In the genomic region with DNA sequence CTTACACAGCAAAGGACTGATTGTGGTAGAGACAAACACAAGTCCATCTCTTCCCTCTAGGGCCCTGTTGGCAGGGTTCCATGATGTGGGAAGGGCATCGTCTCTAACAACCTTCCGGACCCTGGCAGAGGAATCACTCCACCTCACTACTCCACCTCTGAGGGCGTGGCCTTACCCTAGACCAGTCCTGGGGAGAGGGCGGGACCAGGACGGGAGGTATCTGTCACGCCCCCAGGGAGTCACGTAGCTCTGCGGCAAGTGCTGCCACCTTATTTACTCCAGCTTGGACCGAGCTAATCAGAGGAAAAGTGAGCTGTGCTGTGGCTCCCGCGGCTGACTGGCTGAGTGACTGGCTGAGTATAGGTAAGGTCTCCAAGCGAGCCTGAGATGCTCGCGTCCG, we compare ENCODE assay signal across 8 mouse cellular contexts. TPM values are rescaled to one million over a fixed set of nuclear protein-coding genes. Genes with fewer than 3 reads are reported as not detected.
DNase-seq lines count a peak whose midpoint lies in the region; ATAC-seq lines count a peak whose summit lies in the region.

Aldoc (plus strand) TSS at position 109 of the 400 bp plus-strand sequence.

- H3K27me3 ChIP-seq in embryonic facial prominence, embryonic 12.5 days, result no peaks in the 10 kb centered on the region
- H3K27me3 ChIP-seq in kidney, embryonic 14.5 days (ENCODE audit: control insufficient read depth, insufficient read depth, low read length), result no peaks in the 10 kb centered on the region
- no peaks in the 10 kb centered on the region; the same call in 1 of the 2 replicates for H3K27me3 ChIP-seq in splenic B cell, adult 2 months (ENCODE audit: control insufficient read depth, insufficient read depth, low read length, poor library complexity, severe bottlenecking)

- 4% methylated on average over 15 of the region's 15 CpGs for WGBS in embryonic facial prominence, embryonic 12.5 days
- WGBS in kidney, embryonic 14.5 days, result 5% methylated on average over 15 of the region's 15 CpGs

- H3K4me2 ChIP-seq in embryonic facial prominence, embryonic 12.5 days (replicated peaks), result peak within 1 kb of the TSS; percentile 31
- H3K4me2 ChIP-seq in kidney, embryonic 14.5 days (replicated peaks; ENCODE audit: low read depth, low read length), result peak within 1 kb of the TSS; percentile 34

- H3K9ac ChIP-seq in embryonic facial prominence, embryonic 12.5 days, result no peak within 1 kb of the TSS
- 0 out of 2 replicates have a peak within 1 kb of the TSS, but pooled peaks have one; percentile 12 for H3K9ac ChIP-seq in kidney, embryonic 14.5 days (ENCODE audit: low read depth, low read length)

- DNase-seq in 3134 (ENCODE audit: extremely low read depth, insufficient read length, low spot score) (peak; percentile 52), liver (peak; percentile 91)
- peak; percentile 92 for DNase-seq in adrenal gland, postnatal 14 days
- peak; percentile 56 to 57 for DNase-seq in heart, adult 9 months (ENCODE audit: low spot score in 2 of 2)
- DNase-seq in splenic B cell, adult 2 months (ENCODE audit: low read depth, low spot score), result peak; percentile 90

- 0 out of 2 replicates have a peak within 1 kb of the TSS, but pooled peaks have one; percentile 9 for H3K4me3 ChIP-seq in embryonic facial prominence, embryonic 12.5 days
- peak within 1 kb of the TSS; percentile 16; the same call in 1 of the 2 replicates for H3K4me3 ChIP-seq in kidney, embryonic 14.5 days (ENCODE audit: low read length)

- peak; percentile 86 for ATAC-seq in embryonic facial prominence, embryonic 12.5 days (ENCODE audit: insufficient number of reproducible peaks, insufficient read depth, low FRiP score, low TSS enrichment)
- peak; percentile 94 for ATAC-seq in kidney, embryonic 14.5 days (ENCODE audit: low FRiP score, low TSS enrichment)
- ATAC-seq in monocyte, adult 5-6 weeks (replicated peaks; ENCODE audit: insufficient number of reproducible peaks, low FRiP score, low TSS enrichment, poor library complexity, severe bottlenecking), result peak; percentile 90

- peaks cover 39% of the 10 kb centered on the region for H3K36me3 ChIP-seq in embryonic facial prominence, embryonic 12.5 days
- peaks cover 40% of the 10 kb centered on the region for H3K36me3 ChIP-seq in kidney, embryonic 14.5 days (ENCODE audit: control insufficient read depth, insufficient read depth, low read length)
- H3K36me3 ChIP-seq in splenic B cell, adult 2 months (ENCODE audit: control insufficient read depth, insufficient read depth, low read length, poor library complexity, severe bottlenecking), result no peaks in the 10 kb centered on the region

- H3K4me1 ChIP-seq in embryonic facial prominence, embryonic 12.5 days, result peaks cover 19% of the 10 kb centered on the region
- H3K4me1 ChIP-seq in kidney, embryonic 14.5 days (ENCODE audit: control insufficient read depth, insufficient read depth, low read length), result 0 out of 2 replicates have a peak, but pooled peaks cover 4% of the 10 kb centered on the region

- H3K27ac ChIP-seq in embryonic facial prominence, embryonic 12.5 days, result peak within 1 kb of the TSS; percentile 52; the same call in 1 of the 2 replicates
- H3K27ac ChIP-seq in kidney, embryonic 14.5 days (ENCODE audit: low read depth, low read length), result no peak within 1 kb of the TSS; the same call in 1 of the 2 replicates

- no peaks in the 10 kb centered on the region for H3K9me3 ChIP-seq in embryonic facial prominence, embryonic 12.5 days
- no peaks in the 10 kb centered on the region for H3K9me3 ChIP-seq in kidney, embryonic 14.5 days (ENCODE audit: control insufficient read depth, low read length)

RNA-seq across cellular contexts. Expression of gene Aldoc, which starts in this region (rescaled TPM):
- 8.8 and 9.2 TPM in 2 replicates for total RNA-seq in adrenal gland, postnatal 14 days (2021)
- polyA plus RNA-seq in embryonic facial prominence, embryonic 12.5 days (2016; fragmentation: Nextera tagmentation; extraction: Ambion mirVana), result 4.6 and 5.3 TPM in 2 replicates
- 2.3 and 4.3 TPM in 2 replicates for polyA plus RNA-seq in kidney, embryonic 14.5 days (2014; fragmentation: Nextera tagmentation; extraction: Ambion mirVana)
- 0.78 to 8.6 TPM (median 1.3 TPM) in 3 replicates for total RNA-seq in monocyte, adult 5-6 weeks (2017)
